Mouse (Mus musculus) liver, adult 2 months (tissue): ENCODE measurements around the gene Gm7073. TPM values are rescaled to one million over a fixed set of nuclear protein-coding genes. Genes with fewer than 3 reads are reported as not detected.

Experiments used
- DNase-seq: peaks from one replicate; pipeline ENCODE4 v3.0.0-alpha.2; 2011; ENCODE audit warnings: low read depth, low spot score; ENCODE audit errors: extremely low read depth
- H3K27ac ChIP-seq: fragments of 200-500 bp; replicated peaks from 2 replicates; pipeline ENCODE4 v1.5.1; 2012; ENCODE audit warnings: low read depth, mild to moderate bottlenecking, control low read depth, inconsistent platforms, low read length; ENCODE audit not compliant: insufficient read depth
- H3K27me3 ChIP-seq: fragments of 200-500 bp; 2 replicates; pipeline ENCODE4 v1.6.1; 2012; ENCODE audit warnings: mild to moderate bottlenecking, moderate library complexity, low read length, inconsistent platforms; ENCODE audit not compliant: control insufficient read depth, insufficient read depth
- H3K36me3 ChIP-seq: fragments of 200-500 bp; 2 replicates; pipeline ENCODE4 v1.6.1; 2012; ENCODE audit warnings: low read length, inconsistent platforms; ENCODE audit not compliant: control insufficient read depth, insufficient read depth
- H3K4me1 ChIP-seq: fragments of 200-500 bp; 2 replicates; pipeline ENCODE4 v1.6.1; 2011; ENCODE audit warnings: low read length; ENCODE audit not compliant: control insufficient read depth, insufficient read depth
- H3K4me3 ChIP-seq: fragments of 200-500 bp; 2 replicates; pipeline ENCODE4 v1.5.1; 2011; ENCODE audit warnings: low read depth, mild to moderate bottlenecking, control low read depth, low read length, moderate library complexity; ENCODE audit not compliant: insufficient read depth
- H3K79me2 ChIP-seq: fragments of 200-500 bp; 2 replicates; pipeline ENCODE4 v1.6.1; 2012; ENCODE audit warnings: inconsistent platforms, mild to moderate bottlenecking, low read length, moderate library complexity; ENCODE audit not compliant: control insufficient read depth, insufficient read depth
- H3K9ac ChIP-seq: fragments of 200-500 bp; 2 replicates; pipeline ENCODE4 v1.6.1; 2012; ENCODE audit warnings: low read depth, mild to moderate bottlenecking, control low read depth, inconsistent platforms, low read length
- CTCF ChIP-seq: fragments of 200-500 bp; IDR thresholded peaks from 2 replicates; pipeline ENCODE4 v1.5.1; 2011; ENCODE audit warnings: low read depth, low read length, control low read depth
- POLR2A ChIP-seq: fragments of 200-500 bp; IDR thresholded peaks from 2 replicates; pipeline ENCODE4 v1.6.1; 2011; ENCODE audit warnings: low read length, control low read depth; ENCODE audit not compliant: insufficient read depth; ENCODE audit errors: extremely low read depth
- WGBS: fragments of 180-500 bp; shearing (Covaris S2); methylation state at CpG from one replicate; pipeline ENCODE4 v1.1.7; 2018; 5-methylcytosine and 5-hydroxymethylcytosine counted together
- polyA plus RNA-seq: library from polyadenylated mRNA; depleted of rRNA; stranded (reverse); fragments of >200 nt; gene quantifications from 2 replicates; pipeline ENCODE4 v1.2.3, GENCODE M21; 2012
- total RNA-seq: library from RNA; depleted of rRNA; stranded (reverse); fragments of >200 nt; gene quantifications from 2 replicates; pipeline ENCODE4 v1.2.3, GENCODE M21; 2014

The Gm7073 gene
- total and polyA plus RNA-seq, 2 experiments: not detected

DNA sequence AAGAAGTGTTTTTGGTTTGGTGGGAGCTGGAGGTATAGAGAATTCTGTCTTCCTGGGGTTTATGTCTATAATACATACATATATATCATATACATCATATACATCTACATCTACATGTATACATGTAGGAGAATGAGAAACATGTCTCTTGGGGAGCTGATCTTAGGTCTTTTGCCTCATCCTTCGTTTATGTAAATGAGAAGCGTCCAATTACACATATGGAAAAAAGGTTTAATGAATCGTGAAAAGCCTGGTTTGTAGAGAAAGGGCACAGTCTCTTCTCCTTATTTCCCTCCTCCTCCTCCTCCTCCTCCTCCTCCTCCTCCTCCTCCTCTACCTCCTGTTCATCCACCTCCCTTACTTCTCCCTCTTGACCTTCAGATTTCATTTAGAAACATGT, 6.9 kb upstream of the Gm7073 start:
- Histone ChIP-seq H3K27ac (no peak overlapping the region), H3K9ac (no peak overlapping the region), H3K27me3 (0 out of 2 replicates have a peak, but pooled peaks cover 3% of the 10 kb centered on the region), H3K4me1 (peaks cover 3% of the 10 kb centered on the region; the same call in 1 of the 2 replicates), H3K36me3 (no peaks in the 10 kb centered on the region), H3K79me2 (no peaks in the 10 kb centered on the region), H3K4me3 (no peak overlapping the region)
- no peak for DNase-seq
- TF ChIP-seq POLR2A: no peak
- no peak for TF ChIP-seq CTCF
- 56% methylated on average over 3 of the region's 3 CpGs for WGBS

DNA sequence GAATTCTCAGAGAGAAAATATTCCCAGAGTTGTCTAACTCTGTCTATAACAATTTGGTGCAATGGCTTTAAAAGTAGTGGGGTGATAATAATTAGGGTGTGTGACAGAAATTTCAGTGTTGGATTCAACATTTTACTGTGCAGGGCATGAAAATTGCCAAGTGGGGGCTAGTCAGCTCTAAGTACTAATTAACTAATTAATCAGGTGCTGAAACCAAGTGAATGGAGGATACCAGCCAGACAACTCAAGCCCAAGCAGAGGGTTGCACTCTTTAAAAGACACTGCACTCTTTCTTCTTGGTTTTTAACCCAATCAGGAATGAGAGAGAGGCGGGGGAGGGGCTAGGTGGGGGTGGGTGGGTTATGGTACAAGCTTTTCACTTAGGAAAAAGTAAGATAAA, 6.4 kb upstream of the Gm7073 start:
- WGBS: 33% methylated on average over 1 of the region's 1 CpGs
- no peak for TF ChIP-seq POLR2A
- TF ChIP-seq CTCF: no peak
- Histone ChIP-seq H3K79me2 (no peaks in the 10 kb centered on the region), H3K4me3 (no peak overlapping the region), H3K4me1 (peaks cover 3% of the 10 kb centered on the region; the same call in 1 of the 2 replicates), H3K36me3 (no peaks in the 10 kb centered on the region), H3K27me3 (0 out of 2 replicates have a peak, but pooled peaks cover 3% of the 10 kb centered on the region), H3K27ac (no peak overlapping the region), H3K9ac (no peak overlapping the region)
- no peak for DNase-seq

- no peak overlapping the region for H3K27ac ChIP-seq
- no peaks in the 10 kb centered on the region for H3K36me3 ChIP-seq
- H3K4me1 ChIP-seq: peaks cover 3% of the 10 kb centered on the region; the same call in 1 of the 2 replicates
- TF ChIP-seq CTCF (no peak), POLR2A (no peak)
- DNase-seq: no peak
- WGBS: 53% methylated on average over 4 of the region's 4 CpGs
- H3K79me2 ChIP-seq: no peaks in the 10 kb centered on the region
- H3K27me3 ChIP-seq: 0 out of 2 replicates have a peak, but pooled peaks cover 3% of the 10 kb centered on the region
- H3K4me3 ChIP-seq: no peak overlapping the region
- H3K9ac ChIP-seq: no peak overlapping the region
Measured at GRCm38 (mm10) chrX:60544098-60544497, 5.0 kb upstream of the Gm7073 start.

GRCm38 (mm10) chrX:60542901-60543300, 3.9 kb upstream of the Gm7073 start:
- H3K27ac ChIP-seq: no peak overlapping the region
- no peaks in the 10 kb centered on the region for H3K79me2 ChIP-seq
- DNase-seq: no peak
- no peak overlapping the region for H3K9ac ChIP-seq
- H3K27me3 ChIP-seq: 0 out of 2 replicates have a peak, but pooled peaks cover 2% of the 10 kb centered on the region
- no peaks in the 10 kb centered on the region for H3K36me3 ChIP-seq
- TF ChIP-seq CTCF (no peak), POLR2A (no peak)
- peaks cover 3% of the 10 kb centered on the region; the same call in 1 of the 2 replicates for H3K4me1 ChIP-seq
- H3K4me3 ChIP-seq: no peak overlapping the region
- WGBS: 67% methylated on average over 1 of the region's 1 CpGs

DNA sequence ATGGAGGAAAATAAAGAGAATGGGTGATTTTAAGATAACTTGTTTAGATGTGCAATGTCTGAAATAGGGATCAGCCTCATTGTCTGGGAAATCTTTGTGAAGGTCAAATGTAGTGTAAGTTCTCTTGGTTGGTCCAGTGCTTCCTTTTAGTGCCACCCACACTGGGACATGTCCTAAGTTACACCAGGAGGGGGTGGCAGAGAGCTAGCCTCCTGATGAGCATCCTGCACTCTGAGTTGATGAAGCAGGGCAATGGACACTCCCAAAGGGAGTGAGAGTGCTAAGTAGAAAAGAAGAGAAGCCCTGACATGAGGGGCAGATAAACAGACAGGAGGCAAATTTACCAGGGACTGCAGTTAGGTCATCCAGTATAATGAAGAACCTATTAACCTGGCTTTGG, 35.1 kb downstream of the Gm7073 start:
- H3K27me3 ChIP-seq: no peaks in the 10 kb centered on the region
- no peak overlapping the region for H3K4me3 ChIP-seq
- no peaks in the 10 kb centered on the region for H3K4me1 ChIP-seq
- no peaks in the 10 kb centered on the region for H3K79me2 ChIP-seq
- H3K36me3 ChIP-seq: no peaks in the 10 kb centered on the region
- DNase-seq: peak; percentile 2
- peak; percentile 66 for TF ChIP-seq CTCF
- no peak for TF ChIP-seq POLR2A
- no peak overlapping the region for H3K27ac ChIP-seq
- no peak overlapping the region for H3K9ac ChIP-seq

- H3K36me3 ChIP-seq: no peaks in the 10 kb centered on the region
- no peaks in the 10 kb centered on the region for H3K27me3 ChIP-seq
- TF ChIP-seq POLR2A (no peak), CTCF (no peak)
- no peaks in the 10 kb centered on the region for H3K4me1 ChIP-seq
- H3K27ac ChIP-seq: no peak overlapping the region
- H3K9ac ChIP-seq: no peak overlapping the region
- no peaks in the 10 kb centered on the region for H3K79me2 ChIP-seq
- DNase-seq: no peak
- H3K4me3 ChIP-seq: no peak overlapping the region
- whole genome bisulfite sequencing: 87% methylated on average over 1 of the region's 1 CpGs
Measured at GRCm38 (mm10) chrX:60497750-60498149, 41.3 kb downstream of the Gm7073 start.
